Mouse (Mus musculus) heart, adult 11 months (tissue): ENCODE data around the gene Xlr4a.
"Not testable (repeated sequence)": the region's sequence is repeated elsewhere in the genome, so short reads cannot be mapped to it uniquely, and the experiment has no call there.

Experiments used
- DNase-seq: peaks from one replicate; pipeline ENCODE4 v3.0.0; 2022

Gene Xlr4a

DNA sequence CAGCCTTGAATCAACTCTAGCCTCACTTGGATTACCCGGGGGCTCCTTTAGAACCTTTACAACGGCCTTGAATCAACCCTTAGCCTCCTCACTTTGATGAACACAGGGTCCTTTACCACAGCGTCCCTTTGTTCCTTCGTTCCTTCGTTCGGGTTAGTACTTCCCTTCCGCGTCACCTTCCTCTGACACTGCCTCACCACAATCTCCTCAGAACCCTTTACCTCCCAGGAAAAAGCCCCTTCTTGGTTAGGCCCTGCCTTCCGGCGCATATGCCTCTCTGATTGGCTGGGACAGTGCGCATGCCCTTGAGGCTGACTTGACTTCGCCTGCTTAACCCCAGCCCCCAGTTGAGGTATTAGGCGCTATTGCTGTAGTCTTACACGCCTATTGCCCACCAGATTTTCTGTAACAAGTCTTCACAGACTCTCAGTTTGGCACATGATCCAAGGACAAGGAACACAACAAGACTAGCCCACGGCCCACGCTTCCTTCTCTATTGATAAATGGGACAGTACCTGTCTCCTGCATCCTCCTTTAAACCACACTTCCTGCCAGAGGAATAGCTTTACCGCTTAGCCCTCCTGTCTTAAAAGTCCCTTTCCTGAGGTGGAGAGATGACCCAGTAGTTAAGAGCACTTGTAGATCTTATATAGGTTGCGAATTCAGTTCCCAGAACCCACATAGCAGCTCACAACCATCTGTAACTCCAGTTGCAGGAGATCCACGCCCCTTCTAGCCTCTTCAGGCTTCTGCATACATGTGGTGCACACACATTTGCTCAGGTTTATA lies at the start of gene Xlr4a:
Gene Xlr4a, minus strand, starts transcription at position 212 of the 789 bp plus-strand sequence.
- DNase-seq: not testable (repeated sequence)

GRCm38 (mm10) chrX:73122859-73123829 lies 40.9 kb upstream of the Xlr4a start:
- DNase-seq: not testable (repeated sequence)

GRCm38 (mm10) chrX:73116747-73117146 lies 34.5 kb upstream of the Xlr4a start, which contains the start of gene Gm14685:
Gene Gm14685 (plus strand): TSS chrX:73117047.
- not testable (repeated sequence) for DNase-seq

DNA sequence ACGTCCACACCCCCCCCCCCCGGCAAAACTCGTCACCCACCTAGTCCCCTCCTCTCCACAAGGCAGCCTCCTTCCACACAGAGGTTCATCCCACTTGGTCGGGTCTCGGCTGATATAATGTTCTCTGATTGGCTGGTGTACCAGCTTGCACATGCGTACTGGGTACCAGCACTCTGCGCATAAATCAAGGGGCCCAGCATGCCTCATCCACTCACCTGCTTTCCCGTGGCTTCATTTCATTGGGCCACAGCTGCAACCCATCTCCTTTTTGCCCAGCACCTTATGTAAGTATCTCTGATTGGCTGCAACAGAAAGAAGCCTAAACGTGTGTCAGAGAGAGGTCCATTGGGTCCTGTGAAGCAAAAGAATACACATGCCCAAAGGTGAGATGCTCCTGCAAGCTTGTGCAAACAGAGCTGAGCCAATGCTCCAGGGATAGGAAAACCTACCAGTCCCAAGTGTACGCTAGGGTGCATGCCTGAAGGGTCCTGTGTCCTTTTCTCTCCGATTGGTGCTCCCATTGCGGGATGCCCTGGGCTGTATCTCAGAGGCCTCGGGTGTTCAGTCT lies 14.7 kb upstream of the Xlr4a start, which contains the start of gene Xlr3a:
Gene Xlr3a, minus strand, starts transcription at position 155 of the 568 bp plus-strand sequence.
- DNase-seq: peak; percentile 92

GRCm38 (mm10) chrX:73066765-73067312 lies 15.4 kb downstream of the Xlr4a start:
- DNase-seq: not testable (repeated sequence)

DNA sequence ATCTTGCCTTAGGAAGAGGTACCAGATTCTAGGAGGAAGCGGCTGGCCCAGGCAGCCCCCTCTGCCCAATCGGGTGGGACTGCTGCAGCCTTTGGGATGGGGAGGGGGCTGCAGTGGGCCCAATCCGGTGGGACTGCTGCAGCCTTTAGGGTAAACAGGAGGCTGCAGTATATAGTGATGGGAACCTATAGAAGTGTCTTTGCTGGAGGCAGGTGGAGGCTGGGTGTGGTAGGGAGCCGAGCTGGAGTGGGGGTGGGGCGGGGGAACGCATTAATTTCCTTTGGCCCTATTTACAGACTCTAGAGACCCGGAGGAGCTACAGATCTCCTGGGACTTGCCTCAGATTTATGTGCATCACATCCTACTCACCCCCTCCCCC lies 17.9 kb downstream of the Xlr4a start, which contains the start of gene Pnma3:
Gene Pnma3, plus strand, starts transcription at position 373 of the 379 bp plus-strand sequence.
- DNase-seq: no peak

- no peak for DNase-seq
Observed at GRCm38 (mm10) chrX:73063512-73064414, 18.5 kb downstream of the Xlr4a start.

DNA sequence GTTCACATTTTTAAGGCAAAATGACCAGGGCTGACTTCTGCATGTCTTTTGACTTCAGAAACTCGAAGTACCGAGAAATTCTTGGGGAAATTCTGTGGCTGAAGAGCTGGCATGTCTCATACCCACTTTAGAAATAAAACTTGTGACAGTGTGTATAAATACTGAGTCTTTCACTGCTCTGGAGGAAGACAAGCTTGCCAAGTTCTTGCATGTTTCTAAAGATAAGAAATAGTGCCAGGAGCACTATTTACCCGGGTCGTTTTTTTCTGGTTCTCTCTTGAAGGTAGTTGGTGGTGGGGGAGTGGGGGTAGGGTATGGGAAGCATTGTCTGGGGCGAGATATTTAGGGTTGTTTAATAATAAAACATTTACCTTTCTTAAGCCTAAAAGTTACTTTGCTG lies 20.0 kb downstream of the Xlr4a start:
- DNase-seq: no peak

DNA sequence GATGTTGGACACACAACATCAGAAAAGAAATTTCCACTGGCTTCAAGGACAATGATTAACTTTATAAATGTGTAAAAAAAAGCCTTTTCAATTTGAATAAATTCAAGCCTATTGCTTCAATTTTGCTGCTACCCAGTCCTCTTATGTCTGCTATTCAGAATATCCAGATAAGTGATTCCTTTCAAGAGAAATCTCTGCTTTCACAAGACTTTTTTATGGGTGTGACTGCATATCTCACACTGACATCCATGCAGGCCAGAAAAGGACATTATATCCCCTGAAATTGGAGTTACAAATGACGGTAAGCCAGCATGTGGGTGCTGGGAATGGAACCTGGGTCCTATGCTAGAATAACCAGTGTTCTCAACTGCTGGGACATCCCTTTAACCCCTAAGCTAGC lies 20.8 kb downstream of the Xlr4a start:
- DNase-seq: no peak

DNA sequence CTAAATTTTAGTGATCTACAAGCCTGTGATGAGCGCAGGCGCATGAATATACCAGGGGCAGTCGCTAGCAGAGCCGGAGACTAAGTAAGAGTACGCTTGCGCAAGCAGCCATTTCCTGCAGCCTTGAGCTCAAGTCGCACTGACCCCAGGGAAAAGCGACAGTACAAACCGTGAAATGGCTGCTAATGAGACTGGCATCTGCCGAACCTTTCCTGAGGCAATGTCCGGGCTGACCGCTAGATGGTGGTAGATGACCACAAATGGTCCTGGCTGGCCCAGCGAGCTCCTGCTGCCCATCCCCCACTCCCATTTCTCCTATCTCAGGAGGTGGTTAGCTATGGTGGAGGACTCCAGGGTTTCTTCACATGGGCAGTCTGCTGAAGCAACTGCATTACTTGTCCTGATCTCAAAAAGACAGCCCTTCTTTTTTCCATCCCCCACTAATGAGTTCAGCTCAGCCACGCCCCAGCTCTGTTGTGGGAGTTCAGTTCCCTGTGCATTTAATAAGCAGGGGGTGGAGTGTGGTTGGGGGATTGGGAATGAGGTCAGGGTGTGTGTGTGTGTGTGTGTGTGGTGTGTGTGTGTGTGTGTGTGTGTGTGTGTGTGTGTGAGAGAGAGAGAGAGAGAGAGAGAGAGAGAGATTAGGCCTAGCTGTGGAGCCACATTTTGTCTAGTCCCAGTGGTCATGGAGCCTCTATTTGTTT lies 28.3 kb downstream of the Xlr4a start:
- DNase-seq: peak; percentile 99

DNA sequence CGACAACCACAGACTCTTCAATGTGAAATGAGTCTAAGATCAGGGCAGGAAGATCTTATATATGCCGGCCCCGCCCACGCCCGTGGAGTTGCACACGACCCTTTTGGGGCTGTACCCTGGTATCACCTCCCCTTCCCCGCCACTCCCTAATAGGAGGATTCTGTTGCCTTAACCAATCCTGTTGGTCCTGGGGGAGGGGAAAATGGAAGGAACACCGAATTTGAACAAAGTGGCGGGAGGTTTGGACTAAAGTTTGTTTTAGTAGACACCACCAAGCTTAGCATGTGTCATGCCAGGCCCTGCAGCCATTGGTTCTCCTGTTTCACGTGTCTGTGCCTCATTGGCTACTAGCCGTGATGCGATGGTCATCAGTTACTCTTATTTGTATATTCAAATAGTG lies 42.6 kb downstream of the Xlr4a start:
- DNase-seq: peak; percentile 64

DNA sequence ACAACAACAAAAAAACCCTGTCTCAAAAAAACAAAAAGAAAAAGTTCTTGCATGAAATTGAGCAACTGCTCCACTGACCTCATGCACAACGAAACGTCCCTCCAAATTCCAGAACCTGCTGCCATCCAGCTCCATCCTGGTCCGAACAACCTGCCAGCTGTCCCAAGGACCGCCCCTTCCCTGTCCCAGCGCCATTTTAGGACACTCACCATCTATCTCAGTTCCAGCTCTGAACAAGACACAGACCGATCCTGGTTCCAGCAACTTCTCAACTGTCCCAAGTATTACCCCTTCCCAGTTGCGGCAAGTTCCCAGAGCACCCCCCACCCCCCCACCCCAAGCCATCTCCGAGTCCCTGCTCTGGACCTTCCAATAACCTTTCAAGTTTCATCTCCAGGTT lies 43.4 kb downstream of the Xlr4a start:
- peak; percentile 67 for DNase-seq

DNA sequence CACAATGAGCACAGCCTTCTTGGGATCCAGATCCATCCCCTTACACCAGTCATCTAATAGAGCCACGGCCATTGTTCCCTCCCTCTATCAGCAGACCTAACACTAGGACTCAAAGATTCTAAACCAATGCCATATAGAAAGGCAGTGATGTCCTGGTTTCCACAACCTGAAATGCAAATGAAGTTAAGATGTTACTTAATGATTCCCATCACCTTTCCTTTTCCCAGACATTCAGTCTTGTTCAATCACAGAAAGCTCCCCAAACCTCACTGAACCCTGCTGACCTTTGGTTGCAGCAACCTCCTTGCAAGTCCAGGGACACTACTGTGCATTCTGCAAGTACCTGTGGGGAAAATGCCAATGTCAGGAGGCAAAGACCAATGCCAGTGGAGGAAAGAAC lies 45.3 kb downstream of the Xlr4a start, which contains the start of gene Pnma5:
Gene Pnma5, minus strand, starts transcription at position 101 of the 400 bp plus-strand sequence.
- no peak for DNase-seq
